Mouse (Mus musculus) liver, embryonic 13.5 days (tissue): ENCODE data around the gene Pdcd4. TPM values are rescaled to one million over a fixed set of nuclear protein-coding genes. Genes with fewer than 3 reads are reported as not detected.
A peak's percentile ranks its signal among the peaks of the same experiment; 100 is the strongest.

Experiments used
- ATAC-seq: fragments of 200-750 bp; cut with Nextera tagmentation; 2 replicates; pipeline ENCODE4 v1.8.0; 2017; ENCODE audit warnings: low read depth, mild to moderate bottlenecking, moderate number of reproducible peaks, moderate library complexity
- DNase-seq: peaks from one replicate; pipeline ENCODE4 v3.0.0; 2022
- H3K27ac ChIP-seq: fragments of 300-500 bp; sonication (generic); 2 replicates; pipeline ENCODE4 v1.5.1; 2015; ENCODE audit warnings: moderate library complexity, mild to moderate bottlenecking, inconsistent platforms
- H3K27me3 ChIP-seq: fragments of 300-500 bp; sonication (generic); 2 replicates; pipeline ENCODE4 v1.6.1; 2015; ENCODE audit warnings: mild to moderate bottlenecking, inconsistent platforms
- H3K36me3 ChIP-seq: fragments of 300-500 bp; sonication (generic); 2 replicates; pipeline ENCODE4 v1.6.1; 2015; ENCODE audit warnings: mild to moderate bottlenecking, inconsistent platforms
- H3K4me1 ChIP-seq: fragments of 300-500 bp; sonication (generic); replicated peaks from 2 replicates; pipeline ENCODE4 v1.6.1; 2015; ENCODE audit warnings: inconsistent platforms
- H3K4me2 ChIP-seq: fragments of 300-500 bp; sonication (generic); 2 replicates; pipeline ENCODE4 v1.6.1; 2015; ENCODE audit warnings: inconsistent platforms, mild to moderate bottlenecking, moderate library complexity
- H3K4me3 ChIP-seq: fragments of 300-500 bp; sonication (generic); replicated peaks from 2 replicates; pipeline ENCODE4 v1.5.1; 2015; ENCODE audit warnings: mild to moderate bottlenecking, inconsistent platforms
- H3K9ac ChIP-seq: fragments of 300-500 bp; sonication (generic); 2 replicates; pipeline ENCODE4 v1.6.1; 2015; ENCODE audit warnings: mild to moderate bottlenecking, inconsistent platforms
- H3K9me3 ChIP-seq: fragments of 300-500 bp; sonication (generic); replicated peaks from 2 replicates; pipeline ENCODE4 v1.6.1; 2016; ENCODE audit warnings: inconsistent platforms
- WGBS: fragments of 180-500 bp; shearing (Covaris S2); methylation state at CpG from one replicate; pipeline ENCODE4 v1.1.7; 2015; ENCODE audit not compliant: insufficient replicate concordance; 5-methylcytosine and 5-hydroxymethylcytosine counted together
- polyA plus RNA-seq: library from polyadenylated mRNA; unstranded; fragments of >200 nt; fragmentation: Nextera tagmentation; extraction: Ambion mirVana; gene quantifications from 2 replicates; pipeline ENCODE4 v1.2.1, GENCODE M21; 2015

Gene Pdcd4
- polyA plus RNA-seq, 1 experiment from 2014 or later, result 19.3 TPM

DNA sequence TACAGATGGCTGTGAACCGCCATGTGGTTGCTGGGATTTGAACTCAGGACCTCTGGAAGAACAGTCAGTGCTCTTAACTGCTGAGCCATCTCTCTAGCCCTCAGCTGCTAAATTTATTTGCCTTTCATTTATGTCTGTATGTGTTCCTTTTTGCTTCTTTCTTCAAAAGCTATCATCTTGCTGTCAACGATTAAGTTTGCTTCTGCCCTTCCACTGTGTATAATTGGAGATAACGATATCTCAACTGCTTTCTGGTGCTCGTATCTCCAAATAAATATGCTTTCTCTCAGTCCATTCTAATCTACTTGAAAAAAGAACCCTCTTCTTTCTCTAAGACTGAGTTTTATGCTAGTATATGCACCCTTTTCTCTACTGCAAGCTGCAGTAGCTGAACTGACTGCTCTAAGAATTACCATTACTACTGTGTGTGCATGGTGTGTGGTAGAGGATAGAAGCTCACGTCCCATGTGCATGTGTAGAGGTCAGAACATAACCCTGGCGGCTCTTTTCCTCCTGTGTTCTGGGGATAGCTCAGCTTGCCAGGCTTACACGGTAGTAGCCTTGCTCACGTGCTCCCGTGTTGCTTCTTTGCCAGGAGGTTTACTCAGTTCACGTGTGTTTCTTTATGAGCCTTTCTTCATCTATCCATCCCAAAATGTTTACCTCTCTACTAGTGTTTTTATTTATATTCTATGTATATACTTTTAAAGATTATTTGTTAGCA lies 73.0 kb downstream of the Pdcd4 start:
- ATAC-seq (peak; percentile 90), DNase-seq (peak; percentile 25)
- Histone ChIP-seq H3K4me1 (peaks cover 50% of the 10 kb centered on the region), H3K4me2 (peak overlapping the region; percentile 55), H3K9ac (peak overlapping the region; percentile 58), H3K9me3 (no peaks in the 10 kb centered on the region), H3K4me3 (peak overlapping the region; percentile 24), H3K27me3 (no peaks in the 10 kb centered on the region), H3K36me3 (no peaks in the 10 kb centered on the region), H3K27ac (peak overlapping the region; percentile 92)
- WGBS, result 29% methylated on average over 10 of the region's 10 CpGs

DNA sequence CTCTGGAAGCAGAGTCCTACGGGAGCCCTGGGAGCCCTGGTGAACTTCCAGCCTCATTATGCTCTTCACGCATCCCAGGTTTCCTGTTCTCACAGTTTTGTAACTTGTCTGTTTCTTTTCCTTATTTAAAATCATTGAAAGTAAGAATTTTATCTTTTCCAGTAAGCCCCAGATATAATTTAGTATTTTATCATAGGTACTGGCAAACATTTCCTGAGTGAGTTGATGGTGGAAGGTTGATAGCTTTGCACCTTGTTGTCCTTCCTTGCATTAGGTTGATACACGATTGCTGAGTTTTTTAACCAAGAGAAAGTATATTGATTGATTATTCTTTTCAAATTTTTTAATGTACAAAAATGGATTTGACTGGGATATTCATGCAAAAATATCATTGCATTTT lies 77.2 kb downstream of the Pdcd4 start:
- no peak for DNase-seq

DNA sequence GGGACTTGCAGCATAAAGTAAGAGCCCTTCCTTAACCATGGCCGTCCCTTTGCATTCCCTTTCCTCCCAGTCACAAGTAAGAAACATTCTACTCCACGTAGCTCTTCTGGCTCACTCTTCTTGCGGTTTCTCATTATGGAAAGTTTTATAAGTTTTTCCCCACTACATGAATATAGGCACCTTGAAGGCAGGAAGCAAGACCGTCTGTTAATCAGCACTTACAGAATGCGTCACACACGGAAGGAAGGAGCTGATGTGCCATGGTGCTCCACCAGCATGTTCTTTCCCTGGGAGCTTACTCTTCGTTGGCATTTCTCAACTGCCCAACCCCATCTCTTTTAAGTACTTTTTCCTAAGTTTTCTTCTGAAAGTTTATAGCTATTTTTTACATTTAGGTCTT lies 79.9 kb downstream of the Pdcd4 start:
- WGBS, result 25% methylated on average over 7 of the region's 7 CpGs
- ATAC-seq, result peak; percentile 68; the same call in 1 of the 2 replicates

More for the DNA sequence above, 77.2 kb downstream of the Pdcd4 start:
- Histone ChIP-seq H3K4me3 (no peak overlapping the region), H3K9ac (no peak overlapping the region), H3K27ac (no peak overlapping the region), H3K27me3 (no peaks in the 10 kb centered on the region), H3K4me1 (peaks cover 53% of the 10 kb centered on the region), H3K4me2 (no peak overlapping the region), H3K9me3 (no peaks in the 10 kb centered on the region), H3K36me3 (no peaks in the 10 kb centered on the region)
- 68% methylated on average over 3 of the region's 3 CpGs for WGBS
- ATAC-seq, result no peak

DNA sequence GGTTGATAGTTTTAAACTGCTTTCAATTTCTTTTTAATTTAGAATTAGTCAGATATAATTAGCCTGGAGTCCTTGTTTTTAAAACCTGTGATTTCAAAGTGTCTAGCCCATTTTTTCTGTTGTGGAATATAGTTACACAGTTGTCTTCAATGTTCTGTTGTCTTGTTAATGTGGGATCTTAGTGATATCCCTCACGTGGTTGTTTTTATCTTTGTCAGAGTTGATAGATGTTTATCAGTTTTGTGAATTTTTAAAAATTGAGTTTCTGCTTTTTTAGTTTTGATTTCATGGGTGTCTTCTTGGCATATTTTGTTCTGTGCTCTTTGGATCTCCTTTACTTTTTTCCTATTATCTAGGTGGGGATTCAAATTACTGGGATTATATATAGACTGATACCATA lies 81.6 kb downstream of the Pdcd4 start:
- Histone ChIP-seq H3K4me3 (no peak overlapping the region), H3K27me3 (no peaks in the 10 kb centered on the region), H3K9me3 (no peaks in the 10 kb centered on the region), H3K4me1 (peaks cover 25% of the 10 kb centered on the region), H3K4me2 (no peak overlapping the region), H3K36me3 (0 out of 2 replicates have a peak, but pooled peaks cover 5% of the 10 kb centered on the region), H3K9ac (no peak overlapping the region), H3K27ac (no peak overlapping the region)
- ATAC-seq (no peak), DNase-seq (no peak)
- 29% methylated on average over 1 of the region's 1 CpGs for WGBS

More for the DNA sequence above, 79.9 kb downstream of the Pdcd4 start:
- Histone ChIP-seq H3K4me2 (peak overlapping the region; percentile 36), H3K9me3 (no peaks in the 10 kb centered on the region), H3K27me3 (no peaks in the 10 kb centered on the region), H3K36me3 (0 out of 2 replicates have a peak, but pooled peaks cover 3% of the 10 kb centered on the region), H3K27ac (peak overlapping the region; percentile 50), H3K4me1 (peaks cover 32% of the 10 kb centered on the region), H3K4me3 (no peak overlapping the region), H3K9ac (no peak overlapping the region)
- no peak for DNase-seq

Other genes starting within 250 kb of the Pdcd4 start
- gene Rbm20, start 214.9 kb upstream of the Pdcd4 start, polyA plus RNA-seq, result 0.05 and 0.33 TPM in 2 replicates
- 17.1 and 23.4 TPM in 2 replicates for gene Shoc2, start 52.1 kb downstream of the Pdcd4 start, polyA plus RNA-seq
- 58.6 and 66.2 TPM in 2 replicates for gene Bbip1, start 52.4 kb downstream of the Pdcd4 start, polyA plus RNA-seq
- gene Adra2a, start 151.9 kb downstream of the Pdcd4 start, polyA plus RNA-seq, result 0.05 and 0.12 TPM in 2 replicates